Mouse (Mus musculus) bone marrow macrophage, adult 2 months (primary cell): Measurements from ENCODE around the gene Gorasp2.

Experiments used
- CTCF ChIP-seq: IDR thresholded peaks from 2 replicates; pipeline ENCODE4 v1.5.1; 2012; ENCODE audit warnings: low read depth, mild to moderate bottlenecking, low read length, moderate library complexity
- POLR2A ChIP-seq: IDR thresholded peaks from 2 replicates; pipeline ENCODE4 v1.6.1; 2012; ENCODE audit warnings: mild to moderate bottlenecking, low read depth, low read length, borderline replicate concordance

GRCm38 (mm10) chr2:70710236-70710635 lies 48.9 kb downstream of the Gorasp2 start:
- TF ChIP-seq CTCF (no peak), POLR2A (no peak)
